ENCODE assay signal across 19 mouse cellular contexts in the genomic region with DNA sequence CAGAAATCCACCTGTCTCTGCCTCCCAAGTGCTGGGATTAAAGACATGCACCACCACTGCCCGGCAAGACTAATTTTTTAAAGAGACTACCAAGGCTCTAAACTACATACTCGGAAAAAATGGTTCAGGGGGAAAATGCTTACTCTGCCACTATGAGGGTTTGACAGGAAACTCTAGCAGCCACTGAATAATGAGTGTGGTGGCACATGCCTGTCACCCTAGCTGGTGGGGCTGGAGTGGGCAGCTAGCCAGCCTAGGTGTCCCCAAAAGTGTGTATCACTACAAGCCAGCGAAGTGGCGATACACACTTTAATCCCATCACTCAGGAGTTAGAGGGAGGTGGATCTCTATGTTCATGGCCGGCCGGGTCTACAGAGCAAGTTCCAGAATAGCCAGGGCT. TPM values are rescaled to one million over a fixed set of nuclear protein-coding genes. Genes with fewer than 3 reads are reported as not detected.
DNase-seq lines count a peak whose midpoint lies in the region; ATAC-seq and TF ChIP-seq lines count a peak whose summit lies in the region.
"Had no signal": no experiment of that assay in that cellular context is flagged by ENCODE, and none has a peak within 500 bp of the region (broad histone marks: within the 10 kb centered on the region; RNA-seq: fewer than 3 reads in every experiment).

No protein-coding gene starts in this region.

- peak overlapping the region; percentile 89 for H3K4me2 ChIP-seq in liver, embryonic 11.5 days
- no peak overlapping the region for H3K4me2 ChIP-seq in liver, postnatal 0 days (ENCODE audit: low read depth, low read length)
- no peak overlapping the region for H3K4me2 ChIP-seq in myocyte (ENCODE audit: low read depth)

- peaks cover 70% of the 10 kb centered on the region for H3K79me2 ChIP-seq in myocyte (ENCODE audit: control insufficient read depth, insufficient read depth)

- H3K27me3 ChIP-seq in erythroblast, embryonic 14.5 days (ENCODE audit: control insufficient read depth) = no peaks in the 10 kb centered on the region
- no peaks in the 10 kb centered on the region for H3K27me3 ChIP-seq in liver, embryonic 11.5 days (replicated peaks; ENCODE audit: control insufficient read depth, insufficient read depth, low read length)
- no peaks in the 10 kb centered on the region for H3K27me3 ChIP-seq in liver, postnatal 0 days (ENCODE audit: insufficient read depth, low read length)
- H3K27me3 ChIP-seq in myocyte (ENCODE audit: control insufficient read depth, insufficient read depth, insufficient read length) = no peaks in the 10 kb centered on the region
- H3K27me3 ChIP-seq: midbrain, embryonic 12.5 days; neural tube, embryonic 13.5 days; Patski had no signal

- TF ChIP-seq POLR2A in bone marrow macrophage, adult 2 months (IDR thresholded peaks at IDR 0.05; ENCODE audit: borderline replicate concordance, low read depth, low read length) = no peak
- no peak for TF ChIP-seq POLR2A in myocyte (IDR thresholded peaks at IDR 0.05; ENCODE audit: insufficient read length, low read depth)

- H3ac ChIP-seq in myocyte (ENCODE audit: control insufficient read depth, insufficient read length) = no peak overlapping the region

- no peak for TF ChIP-seq CTCF in liver, postnatal 0 days (IDR thresholded peaks at IDR 0.05; ENCODE audit: low read depth)
- no peak for TF ChIP-seq CTCF in bone marrow macrophage, adult 2 months (IDR thresholded peaks at IDR 0.05; ENCODE audit: low read depth, low read length)
- TF ChIP-seq CTCF in layer of hippocampus, adult 2 months (conservative IDR thresholded peaks at IDR 0.05) = no peak

- ATAC-seq in erythroblast, adult 5-6 weeks (replicated peaks; ENCODE audit: low FRiP score, poor library complexity, severe bottlenecking) = no peak
- no peak for ATAC-seq in liver, embryonic 11.5 days (replicated peaks; ENCODE audit: low FRiP score)
- no peak for ATAC-seq in liver, postnatal 0 days
- ATAC-seq: Patski had no signal

- peaks cover 40% of the 10 kb centered on the region for H3K36me3 ChIP-seq in erythroblast, embryonic 14.5 days (ENCODE audit: control insufficient read depth)
- peaks cover 21% of the 10 kb centered on the region for H3K36me3 ChIP-seq in liver, embryonic 11.5 days (ENCODE audit: control insufficient read depth, insufficient read depth, low read length)
- peaks cover 24% of the 10 kb centered on the region for H3K36me3 ChIP-seq in liver, postnatal 0 days (replicated peaks; ENCODE audit: insufficient read depth, low read length)
- peaks cover 22% of the 10 kb centered on the region for H3K36me3 ChIP-seq in myocyte (ENCODE audit: control insufficient read depth, insufficient read depth)

- peaks cover 51% of the 10 kb centered on the region for H3K4me1 ChIP-seq in erythroblast, embryonic 14.5 days (ENCODE audit: control insufficient read depth)
- H3K4me1 ChIP-seq in liver, embryonic 11.5 days (replicated peaks; ENCODE audit: control insufficient read depth, insufficient read depth, low read length) = peaks cover 4% of the 10 kb centered on the region
- H3K4me1 ChIP-seq in liver, postnatal 0 days (ENCODE audit: insufficient read depth) = peaks cover 17% of the 10 kb centered on the region
- H3K4me1 ChIP-seq in bone marrow macrophage, adult 2 months (ENCODE audit: control insufficient read depth, insufficient read depth, low read length) = peaks cover 13% of the 10 kb centered on the region

- no peak for DNase-seq in liver, embryonic 11.5 days (ENCODE audit: low spot score)
- DNase-seq in liver, postnatal 0 days = no peak
- DNase-seq in cerebellum, adult 9-10 months = no peak
- no peak for DNase-seq in layer of hippocampus, adult 2 months (ENCODE audit: low spot score in 2 of 2)
- DNase-seq: cerebellum, postnatal 25 days; heart, adult 18-20 months; heart, postnatal 14 days; kidney, adult 11 months; kidney, postnatal 4 days; lung, adult 2 months; spleen, adult 18-20 months had no signal

- H3K9ac ChIP-seq in liver, embryonic 11.5 days (ENCODE audit: low read depth, low read length) = 0 out of 2 replicates have a peak overlapping the region, but pooled peaks have one; percentile 16
- H3K9ac ChIP-seq in liver, postnatal 0 days (replicated peaks) = no peak overlapping the region
- H3K9ac ChIP-seq: midbrain, embryonic 12.5 days; neural tube, embryonic 13.5 days had no signal

- H3K9me3 ChIP-seq in erythroblast, embryonic 14.5 days (ENCODE audit: control insufficient read depth, low read length) = no peaks in the 10 kb centered on the region
- no peaks in the 10 kb centered on the region for H3K9me3 ChIP-seq in liver, embryonic 11.5 days (ENCODE audit: control insufficient read depth, low read length)
- no peaks in the 10 kb centered on the region for H3K9me3 ChIP-seq in liver, postnatal 0 days (ENCODE audit: low read length)
- H3K9me3 ChIP-seq: midbrain, embryonic 12.5 days; neural tube, embryonic 13.5 days had no signal

- no peak overlapping the region; the same call in 1 of the 2 replicates for H3K27ac ChIP-seq in liver, embryonic 11.5 days (ENCODE audit: low read depth, low read length)
- H3K27ac ChIP-seq in liver, postnatal 0 days (ENCODE audit: low read depth) = no peak overlapping the region
- no peak overlapping the region; the same call in 1 of the 2 replicates for H3K27ac ChIP-seq in bone marrow macrophage, adult 2 months (ENCODE audit: insufficient read depth, low read depth, low read length)
- no peak overlapping the region for H3K27ac ChIP-seq in layer of hippocampus, adult 2 months
- H3K27ac ChIP-seq: midbrain, embryonic 12.5 days; neural tube, embryonic 13.5 days; stomach, postnatal 0 days had no signal

- peak overlapping the region; percentile 30 for H3K4me3 ChIP-seq in erythroblast, embryonic 14.5 days (replicated peaks)
- peak overlapping the region; percentile 89 for H3K4me3 ChIP-seq in liver, embryonic 11.5 days (ENCODE audit: low read depth, low read length)
- no peak overlapping the region for H3K4me3 ChIP-seq in liver, postnatal 0 days (ENCODE audit: low read depth, low read length)
- 0 out of 2 replicates have a peak overlapping the region, but pooled peaks have one; percentile 17 for H3K4me3 ChIP-seq in bone marrow macrophage, adult 2 months (ENCODE audit: insufficient read depth, low read length)
- peak overlapping the region; percentile 99 for H3K4me3 ChIP-seq in myocyte
- H3K4me3 ChIP-seq in layer of hippocampus, adult 2 months = no peak overlapping the region
- H3K4me3 ChIP-seq: midbrain, embryonic 12.5 days had no signal

- no peak for TF ChIP-seq EP300 in liver, postnatal 0 days (IDR thresholded peaks at IDR 0.05; ENCODE audit: low read depth)

- 77% methylated on average over 6 of the region's 6 CpGs for WGBS in liver, embryonic 11.5 days
- 70% methylated on average over 6 of the region's 6 CpGs for whole genome bisulfite sequencing in liver, postnatal 0 days (ENCODE audit: insufficient replicate concordance)

TF ChIP-seq in myocyte, 11 proteins besides CTCF, POLR2A, EP300 and RAD21:
- TF ChIP-seq POLR2AphosphoS2 (IDR thresholded peaks at IDR 0.05; ENCODE audit: insufficient read length, low read depth) = no peak
- TF ChIP-seq E2F4 (IDR thresholded peaks at IDR 0.05; ENCODE audit: insufficient read depth) = no peak
- no peak for TF ChIP-seq TCF12 (IDR thresholded peaks at IDR 0.05; ENCODE audit: insufficient read depth, poor library complexity, severe bottlenecking)
- TF ChIP-seq MAX (IDR thresholded peaks at IDR 0.05; ENCODE audit: low read depth) = no peak
- no peak for TF ChIP-seq TCF3 (IDR thresholded peaks at IDR 0.05; ENCODE audit: insufficient read length, low read depth)
- TF ChIP-seq MYOG (IDR thresholded peaks at IDR 0.05; ENCODE audit: control insufficient read depth in 1 of 3, insufficient read depth in 1 of 3, insufficient read length in 2 of 3, low read depth in 2 of 3) = no peak
- no peak for TF ChIP-seq MYOD1 (IDR thresholded peaks at IDR 0.05; ENCODE audit: control insufficient read depth in 1 of 3, insufficient read length in 2 of 3, low read depth in 2 of 3)
- no peak for TF ChIP-seq CEBPB (IDR thresholded peaks at IDR 0.05; ENCODE audit: insufficient read depth, poor library complexity, severe bottlenecking)
- no peak for TF ChIP-seq SRF (IDR thresholded peaks at IDR 0.05; ENCODE audit: control insufficient read depth, insufficient read length, low read depth)
- no peak for TF ChIP-seq USF1 (IDR thresholded peaks at IDR 0.05; ENCODE audit: low read depth)
- TF ChIP-seq REST (IDR thresholded peaks at IDR 0.05; ENCODE audit: insufficient read depth, insufficient read length) = no peak

RNA-seq across cellular contexts. Expression of a gene that starts 2.0 kb away (rescaled TPM):
- polyA plus RNA-seq in erythroblast, embryonic 14.5 days (2012) = 2.1 and 3.2 TPM in 2 replicates
- total RNA-seq in erythroblast, adult 5-6 weeks (2015; ENCODE audit: low replicate concordance) = 20.1 and 25.4 TPM in 2 replicates
- total RNA-seq in erythroblast, adult 5-6 weeks (2017; ENCODE audit: low replicate concordance) = 20.2 and 25.0 TPM in 2 replicates
- 72.8 and 74.4 TPM in 2 replicates for polyA plus RNA-seq in liver, embryonic 11.5 days (2014; fragmentation: Nextera tagmentation; extraction: Ambion mirVana)
- 7.2 and 8.3 TPM in 2 replicates for polyA plus RNA-seq in liver, postnatal 0 days (2015; fragmentation: Nextera tagmentation; extraction: Ambion mirVana)
- polyA plus RNA-seq in bone marrow macrophage, adult 2 months (2012; ENCODE audit: insufficient read depth, insufficient read length, missing spikeins) = 16.7 and 18.1 TPM in 2 replicates
- 33.2 TPM for polyA plus RNA-seq in myocyte (2012; fragmentation: generic; extraction: Trizol)
- 10 to 100 TPM; 20.3 to 25.5 TPM for total RNA-seq in layer of hippocampus, adult 2 months (2021)

RNA-seq across cellular contexts. Expression of a gene that starts 21.8 kb away (rescaled TPM):
- polyA plus RNA-seq in erythroblast, embryonic 14.5 days (2012) = 1.2 and 1.3 TPM in 2 replicates
- total RNA-seq in erythroblast, adult 5-6 weeks (2015; ENCODE audit: low replicate concordance) = 7.3 and 16.1 TPM in 2 replicates
- 3.5 and 7.9 TPM in 2 replicates for total RNA-seq in erythroblast, adult 5-6 weeks (2017; ENCODE audit: low replicate concordance)
- polyA plus RNA-seq in liver, embryonic 11.5 days (2014; fragmentation: Nextera tagmentation; extraction: Ambion mirVana) = 28.1 and 28.3 TPM in 2 replicates
- 6.5 and 7.2 TPM in 2 replicates for polyA plus RNA-seq in liver, postnatal 0 days (2015; fragmentation: Nextera tagmentation; extraction: Ambion mirVana)
- 36.9 and 40.0 TPM in 2 replicates for polyA plus RNA-seq in bone marrow macrophage, adult 2 months (2012; ENCODE audit: insufficient read depth, insufficient read length, missing spikeins)
- polyA plus RNA-seq in myocyte (2012; fragmentation: generic; extraction: Trizol) = 31.2 TPM
- total RNA-seq in layer of hippocampus, adult 2 months (2021) = 100 to 1,000 TPM; 214 to 216 TPM

RNA-seq across cellular contexts. Expression of a gene that starts 51.0 kb away (rescaled TPM):
- 4.4 and 5.6 TPM in 2 replicates for polyA plus RNA-seq in erythroblast, embryonic 14.5 days (2012)
- total RNA-seq in erythroblast, adult 5-6 weeks (2015; ENCODE audit: low replicate concordance) = 38.0 and 41.0 TPM in 2 replicates
- 21.0 and 22.2 TPM in 2 replicates for total RNA-seq in erythroblast, adult 5-6 weeks (2017; ENCODE audit: low replicate concordance)
- polyA plus RNA-seq in liver, embryonic 11.5 days (2014; fragmentation: Nextera tagmentation; extraction: Ambion mirVana) = 89.8 and 90.1 TPM in 2 replicates
- polyA plus RNA-seq in liver, postnatal 0 days (2015; fragmentation: Nextera tagmentation; extraction: Ambion mirVana) = 33.7 and 35.3 TPM in 2 replicates
- 57.7 and 59.5 TPM in 2 replicates for polyA plus RNA-seq in bone marrow macrophage, adult 2 months (2012; ENCODE audit: insufficient read depth, insufficient read length, missing spikeins)
- 20.0 TPM for polyA plus RNA-seq in myocyte (2012; fragmentation: generic; extraction: Trizol)
- total RNA-seq in layer of hippocampus, adult 2 months (2021) = 10 to 100 TPM; 88.5 to 89.2 TPM

Comparison
In these comparisons a context has a peak if more than half of its experiments do, and no peak if none do; other contexts are left out.
1. H3K4me3 ChIP-seq: peak in erythroblast, embryonic 14.5 days (single experiment), liver, embryonic 11.5 days (single experiment), bone marrow macrophage, adult 2 months (single experiment) and myocyte (single experiment); none in liver, postnatal 0 days (single experiment) and layer of hippocampus, adult 2 months (single experiment).